In the genomic region with DNA sequence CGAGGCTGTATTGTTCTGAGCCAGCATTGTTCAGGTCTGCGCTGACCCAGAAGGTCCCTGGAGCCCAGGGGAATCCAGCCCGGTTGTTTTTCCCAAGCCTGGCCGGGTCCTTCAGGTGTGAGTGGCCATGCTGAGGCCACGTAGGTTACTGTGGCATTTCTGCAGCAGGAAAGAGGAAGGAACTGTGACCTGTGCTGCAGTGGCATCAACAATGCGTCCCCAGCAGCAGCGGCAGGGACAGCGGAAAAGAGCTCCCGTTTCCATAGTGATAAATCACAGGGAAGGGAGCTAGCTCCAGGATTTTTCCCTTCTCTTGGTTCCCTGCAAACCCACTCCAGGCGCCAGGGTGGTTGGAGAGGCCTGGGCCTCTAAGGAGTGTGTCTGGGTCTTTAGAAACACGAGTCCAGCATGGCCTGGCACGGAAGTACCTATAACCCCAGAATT, we compare ENCODE assay signal across 8 mouse cellular contexts. TPM values are rescaled to one million over a fixed set of nuclear protein-coding genes. Genes with fewer than 3 reads are reported as not detected.
DNase-seq lines count a peak whose midpoint lies in the region; ATAC-seq lines count a peak whose summit lies in the region.

No protein-coding gene starts in this region.

- no peaks in the 10 kb centered on the region for H3K36me3 ChIP-seq in forebrain, embryonic 13.5 days (ENCODE audit: poor library complexity, severe bottlenecking)
- no peaks in the 10 kb centered on the region for H3K36me3 ChIP-seq in stomach, embryonic 16.5 days (ENCODE audit: control insufficient read depth, insufficient read depth, low read length)

- peak; percentile 65 for ATAC-seq in forebrain, embryonic 13.5 days
- ATAC-seq in stomach, embryonic 16.5 days (ENCODE audit: insufficient read depth, low FRiP score), result peak; percentile 33

- intact Hi-C loops in heart, postnatal 36 days (cut with DNase I), result loop anchor here (2.0 to 5.0 kb wide), 2 partner anchors 22 to 35 kb away; no protein-coding TSS in a partner anchor

- peak overlapping the region; percentile 88 for H3K27ac ChIP-seq in brown adipose tissue, adult 24 weeks (replicated peaks; ENCODE audit: low read depth, low read length)
- H3K27ac ChIP-seq in forebrain, embryonic 13.5 days, result peak overlapping the region; percentile 86
- H3K27ac ChIP-seq in stomach, embryonic 16.5 days (ENCODE audit: low read length), result peak overlapping the region; percentile 39; the same call in 1 of the 2 replicates

- H3K4me2 ChIP-seq in forebrain, embryonic 13.5 days, result peak overlapping the region; percentile 33
- no peak overlapping the region for H3K4me2 ChIP-seq in stomach, embryonic 16.5 days (ENCODE audit: low read depth, low read length)

- H3K9me3 ChIP-seq in forebrain, embryonic 13.5 days (replicated peaks), result no peaks in the 10 kb centered on the region
- H3K9me3 ChIP-seq in stomach, embryonic 16.5 days (replicated peaks; ENCODE audit: control insufficient read depth, low read length), result no peaks in the 10 kb centered on the region

- H3K27me3 ChIP-seq in forebrain, embryonic 13.5 days, result no peaks in the 10 kb centered on the region
- no peaks in the 10 kb centered on the region for H3K27me3 ChIP-seq in stomach, embryonic 16.5 days (ENCODE audit: control insufficient read depth, insufficient read depth, low read length)

- no peak overlapping the region for H3K4me3 ChIP-seq in brown adipose tissue, adult 24 weeks (ENCODE audit: insufficient read depth, low read depth, low read length)
- H3K4me3 ChIP-seq in forebrain, embryonic 13.5 days, result no peak overlapping the region
- H3K4me3 ChIP-seq in stomach, embryonic 16.5 days (replicated peaks; ENCODE audit: low read length), result no peak overlapping the region

- H3K4me1 ChIP-seq in brown adipose tissue, adult 24 weeks (ENCODE audit: control insufficient read depth, insufficient read depth, insufficient read length, low read length), result peaks cover 11% of the 10 kb centered on the region
- peaks cover 23% of the 10 kb centered on the region for H3K4me1 ChIP-seq in forebrain, embryonic 13.5 days
- H3K4me1 ChIP-seq in stomach, embryonic 16.5 days (ENCODE audit: control insufficient read depth, insufficient read depth, low read length), result no peaks in the 10 kb centered on the region

- WGBS in forebrain, embryonic 13.5 days, result 7% methylated on average over 12 of the region's 12 CpGs
- 36% methylated on average over 12 of the region's 12 CpGs for WGBS in stomach, embryonic 16.5 days

- peak overlapping the region; percentile 40 for H3K9ac ChIP-seq in forebrain, embryonic 13.5 days
- peak overlapping the region; percentile 23; the same call in 1 of the 2 replicates for H3K9ac ChIP-seq in stomach, embryonic 16.5 days (ENCODE audit: low read length)

- peak; percentile 47 to 54 for DNase-seq in heart, postnatal 36 days
- peak; percentile 57 to 64 for DNase-seq in kidney, postnatal 36 days
- peak; percentile 35 for DNase-seq in lung, postnatal 36 days
- no peak for DNase-seq in thymus, postnatal 0 days (ENCODE audit: low spot score)
- no peak for DNase-seq in thymus, postnatal 10 days (ENCODE audit: low spot score in 2 of 2)

RNA-seq across cellular contexts. Expression of a gene that starts 13.2 kb away (rescaled TPM):
- 31.7 and 54.7 TPM in 2 replicates for polyA plus RNA-seq in brown adipose tissue, adult 24 weeks (2012; ENCODE audit: insufficient read depth, insufficient read length, missing spikeins)
- 12.4 and 13.7 TPM in 2 replicates for polyA plus RNA-seq in forebrain, embryonic 13.5 days (2015; fragmentation: Nextera tagmentation; extraction: Ambion mirVana)
- total RNA-seq in heart, postnatal 36 days (2021), result 100 to 1,000 TPM; 120 to 139 TPM
- 51.7 and 55.0 TPM in 2 replicates for polyA plus RNA-seq in stomach, embryonic 16.5 days (2015; fragmentation: Nextera tagmentation; extraction: Ambion mirVana)
- polyA plus RNA-seq in thymus, postnatal 0 days (2015; fragmentation: Nextera tagmentation; extraction: Ambion mirVana), result 60.8 and 61.8 TPM in 2 replicates

RNA-seq across cellular contexts. Expression of a gene that starts 13.8 kb away (rescaled TPM):
- polyA plus RNA-seq in brown adipose tissue, adult 24 weeks (2012; ENCODE audit: insufficient read depth, insufficient read length, missing spikeins), result 0.95 TPM in 1 of 2 replicates, not detected in the other
- polyA plus RNA-seq in forebrain, embryonic 13.5 days (2015; fragmentation: Nextera tagmentation; extraction: Ambion mirVana), result 0.54 and 1.0 TPM in 2 replicates
- 1 to 10 TPM in 1 of 2 experiments, under 1 TPM in 1; 0.97 to 1.0 TPM for total RNA-seq in heart, postnatal 36 days (2021)
- 3.1 TPM in 2 replicates for polyA plus RNA-seq in stomach, embryonic 16.5 days (2015; fragmentation: Nextera tagmentation; extraction: Ambion mirVana)
- polyA plus RNA-seq in thymus, postnatal 0 days (2015; fragmentation: Nextera tagmentation; extraction: Ambion mirVana), result 8.2 and 11.4 TPM in 2 replicates

RNA-seq across cellular contexts. Expression of a gene that starts 42.1 kb away (rescaled TPM):
- polyA plus RNA-seq in brown adipose tissue, adult 24 weeks (2012; ENCODE audit: insufficient read depth, insufficient read length, missing spikeins), result 4.6 and 5.1 TPM in 2 replicates
- 9.6 and 10.0 TPM in 2 replicates for polyA plus RNA-seq in forebrain, embryonic 13.5 days (2015; fragmentation: Nextera tagmentation; extraction: Ambion mirVana)
- total RNA-seq in heart, postnatal 36 days (2021), result 1 to 10 TPM; 4.4 to 4.5 TPM
- polyA plus RNA-seq in stomach, embryonic 16.5 days (2015; fragmentation: Nextera tagmentation; extraction: Ambion mirVana), result 10.5 and 11.7 TPM in 2 replicates
- 18.9 and 19.1 TPM in 2 replicates for polyA plus RNA-seq in thymus, postnatal 0 days (2015; fragmentation: Nextera tagmentation; extraction: Ambion mirVana)

RNA-seq across cellular contexts. Expression of a gene that starts 51.8 kb away (rescaled TPM):
- 337 and 404 TPM in 2 replicates for polyA plus RNA-seq in brown adipose tissue, adult 24 weeks (2012; ENCODE audit: insufficient read depth, insufficient read length, missing spikeins)
- 503 and 514 TPM in 2 replicates for polyA plus RNA-seq in forebrain, embryonic 13.5 days (2015; fragmentation: Nextera tagmentation; extraction: Ambion mirVana)
- 100 to 1,000 TPM; 317 to 377 TPM for total RNA-seq in heart, postnatal 36 days (2021)
- polyA plus RNA-seq in stomach, embryonic 16.5 days (2015; fragmentation: Nextera tagmentation; extraction: Ambion mirVana), result 304 and 316 TPM in 2 replicates
- 417 and 435 TPM in 2 replicates for polyA plus RNA-seq in thymus, postnatal 0 days (2015; fragmentation: Nextera tagmentation; extraction: Ambion mirVana)

RNA-seq across cellular contexts. Expression of a gene that starts 51.9 kb away (rescaled TPM):
- polyA plus RNA-seq in brown adipose tissue, adult 24 weeks (2012; ENCODE audit: insufficient read depth, insufficient read length, missing spikeins), result 3.4 and 13.9 TPM in 2 replicates
- 19.5 and 21.6 TPM in 2 replicates for polyA plus RNA-seq in forebrain, embryonic 13.5 days (2015; fragmentation: Nextera tagmentation; extraction: Ambion mirVana)
- 1 to 10 TPM; 6.3 to 7.7 TPM for total RNA-seq in heart, postnatal 36 days (2021)
- polyA plus RNA-seq in stomach, embryonic 16.5 days (2015; fragmentation: Nextera tagmentation; extraction: Ambion mirVana), result 18.8 and 20.4 TPM in 2 replicates
- polyA plus RNA-seq in thymus, postnatal 0 days (2015; fragmentation: Nextera tagmentation; extraction: Ambion mirVana), result 20.7 and 23.6 TPM in 2 replicates

Comparison
In these comparisons a context has a peak if more than half of its experiments do, and no peak if none do; other contexts are left out.
1. DNase-seq: peak in heart, postnatal 36 days (2 of 2), kidney, postnatal 36 days (2 of 2) and lung, postnatal 36 days (single experiment); none in thymus, postnatal 0 days (single experiment) and thymus, postnatal 10 days (0 of 2).
2. Peak in every context shown above with its lines, with median percentiles within 50 percentile points of each other: H3K27ac ChIP-seq.